Mouse (Mus musculus): ENCODE measurements around the gene Flot2. TPM values are rescaled to one million over a fixed set of nuclear protein-coding genes. Genes with fewer than 3 reads are reported as not detected.

Gene Flot2
- total and polyA plus RNA-seq, 3 experiments: 85.6 to 179 (median 88.9) TPM

GRCm38 (mm10) chr11:78059833-78060757 lies 22.4 kb downstream of the Flot2 start:
- peak; percentile 88 for DNase-seq

GRCm38 (mm10) chr11:78062563-78062962 lies 24.8 kb downstream of the Flot2 start:
- DNase-seq: no peak

- no peak for DNase-seq
Measured at GRCm38 (mm10) chr11:78065906-78066305, 28.2 kb downstream of the Flot2 start.

- no peak for DNase-seq
Measured at GRCm38 (mm10) chr11:78066641-78067040, 28.9 kb downstream of the Flot2 start.

GRCm38 (mm10) chr11:78067566-78067965 lies 29.8 kb downstream of the Flot2 start:
- no peak for DNase-seq

GRCm38 (mm10) chr11:78069130-78069529 lies 31.4 kb downstream of the Flot2 start:
- DNase-seq: no peak

GRCm38 (mm10) chr11:78069646-78070045 lies 31.9 kb downstream of the Flot2 start:
- no peak for DNase-seq

GRCm38 (mm10) chr11:78071938-78072337 lies 34.2 kb downstream of the Flot2 start:
- no peak for DNase-seq

- DNase-seq: no peak
Measured at GRCm38 (mm10) chr11:78072425-78073130, 34.8 kb downstream of the Flot2 start.

- DNase-seq: no peak
Measured at GRCm38 (mm10) chr11:78073577-78074276, 36.0 kb downstream of the Flot2 start.

- no peak for DNase-seq
Measured at GRCm38 (mm10) chr11:78074277-78074652, 36.5 kb downstream of the Flot2 start.

- no peak for DNase-seq
Measured at GRCm38 (mm10) chr11:78074666-78075065, 36.9 kb downstream of the Flot2 start.

- DNase-seq: peak; percentile 92
Measured at GRCm38 (mm10) chr11:78079961-78080921, 42.5 kb downstream of the Flot2 start, which contains the start of gene Eral1. Gene Eral1 (minus strand): TSS chr11:78080383.

- no peak for DNase-seq
Measured at GRCm38 (mm10) chr11:78083595-78083994, 45.9 kb downstream of the Flot2 start.

GRCm38 (mm10) chr11:78086925-78087479 lies 49.3 kb downstream of the Flot2 start:
- DNase-seq: no peak

- no peak for DNase-seq
Measured at GRCm38 (mm10) chr11:78087756-78088281, 50.1 kb downstream of the Flot2 start.

- DNase-seq: no peak
Measured at GRCm38 (mm10) chr11:78094137-78094503, 56.4 kb downstream of the Flot2 start.

- DNase-seq: peak; percentile 96
Measured at GRCm38 (mm10) chr11:78094504-78095143, 56.9 kb downstream of the Flot2 start, which contains the start of gene Fam222b. Gene Fam222b (plus strand): TSS chr11:78094660.

- DNase-seq: no peak
Measured at GRCm38 (mm10) chr11:78095144-78095516, 57.4 kb downstream of the Flot2 start.

- no peak for DNase-seq
Measured at GRCm38 (mm10) chr11:78097077-78097476, 59.3 kb downstream of the Flot2 start.
